Mouse (Mus musculus) ES-Bruce4 (cell line): ENCODE results near the gene Spz1. TPM values are rescaled to one million over a fixed set of nuclear protein-coding genes. Genes with fewer than 3 reads are reported as not detected.

ENCODE experiments used
- H3K27ac ChIP-seq: 2 replicates; pipeline ENCODE4 v1.5.1; 2012; ENCODE audit warnings: low read length, inconsistent platforms; ENCODE audit not compliant: insufficient read depth
- H3K27me3 ChIP-seq: 2 replicates; pipeline ENCODE4 v1.6.1; 2012; ENCODE audit warnings: mild to moderate bottlenecking, low read length, inconsistent platforms; ENCODE audit not compliant: control insufficient read depth, poor library complexity, insufficient read depth, severe bottlenecking
- H3K36me3 ChIP-seq: 2 replicates; pipeline ENCODE4 v1.6.1; 2012; ENCODE audit warnings: inconsistent platforms, mild to moderate bottlenecking, low read length, moderate library complexity; ENCODE audit not compliant: control insufficient read depth, poor library complexity, insufficient read depth, severe bottlenecking
- H3K4me1 ChIP-seq: one replicate; pipeline ENCODE4 v1.8.1; 2011; ENCODE audit warnings: low read length; ENCODE audit not compliant: control insufficient read depth, insufficient read depth
- H3K4me3 ChIP-seq: 2 replicates; pipeline ENCODE4 v1.5.1; 2011; ENCODE audit warnings: low read depth, mild to moderate bottlenecking, low read length
- H3K9ac ChIP-seq: 2 replicates; pipeline ENCODE4 v1.6.1; 2012; ENCODE audit warnings: low read depth, mild to moderate bottlenecking, inconsistent platforms; ENCODE audit not compliant: poor library complexity, severe bottlenecking
- H3K9me3 ChIP-seq: replicated peaks from 2 replicates; pipeline ENCODE4 v1.6.1; 2012; ENCODE audit warnings: mild to moderate bottlenecking, low read length, inconsistent platforms; ENCODE audit not compliant: control insufficient read depth, poor library complexity, insufficient read depth, severe bottlenecking
- CTCF ChIP-seq: IDR thresholded peaks from one replicate; pipeline ENCODE4 v1.8.1; 2011; ENCODE audit warnings: low read depth, low read length
- EP300 ChIP-seq: IDR thresholded peaks from 2 replicates; pipeline ENCODE4 v1.6.1; 2011; ENCODE audit warnings: low read depth, low read length; ENCODE audit not compliant: insufficient read depth
- POLR2A ChIP-seq: IDR thresholded peaks from one replicate; pipeline ENCODE4 v1.8.1; 2011; ENCODE audit warnings: low read length; ENCODE audit not compliant: insufficient read depth
- polyA plus RNA-seq: library from polyadenylated mRNA; stranded (reverse); fragments of >200 nt; gene quantifications from 2 replicates; pipeline ENCODE4 v1.2.4, GENCODE M21; 2011; ENCODE audit warnings: low read depth; ENCODE audit not compliant: missing spikeins, insufficient read depth, insufficient read length

Gene Spz1
- polyA plus RNA-seq, 1 experiment, result not detected

- TF ChIP-seq CTCF (no peak), POLR2A (no peak), EP300 (no peak)
- H3K27ac ChIP-seq, result no peak overlapping the region
- H3K9ac ChIP-seq, result no peak overlapping the region
- H3K4me1 ChIP-seq, result no peaks in the 10 kb centered on the region
- H3K36me3 ChIP-seq, result no peaks in the 10 kb centered on the region
- no peaks in the 10 kb centered on the region for H3K9me3 ChIP-seq
- no peaks in the 10 kb centered on the region for H3K27me3 ChIP-seq
- H3K4me3 ChIP-seq, result no peak overlapping the region
These were observed 8.2 kb upstream of the Spz1 start for GRCm38 (mm10) chr13:92584094-92584717.

GRCm38 (mm10) chr13:92580220-92581043 lies 4.5 kb upstream of the Spz1 start:
- Histone ChIP-seq H3K27me3 (no peaks in the 10 kb centered on the region), H3K4me1 (peaks cover 2% of the 10 kb centered on the region), H3K27ac (no peak overlapping the region), H3K9me3 (no peaks in the 10 kb centered on the region), H3K36me3 (no peaks in the 10 kb centered on the region), H3K4me3 (no peak overlapping the region), H3K9ac (no peak overlapping the region)
- TF ChIP-seq CTCF, result peak; percentile 27
- TF ChIP-seq POLR2A, result no peak

- H3K4me3 ChIP-seq, result no peak overlapping the region
- H3K9me3 ChIP-seq, result no peaks in the 10 kb centered on the region
- no peak overlapping the region for H3K9ac ChIP-seq
- TF ChIP-seq CTCF (no peak), EP300 (no peak), POLR2A (no peak)
- H3K36me3 ChIP-seq, result no peaks in the 10 kb centered on the region
- H3K27ac ChIP-seq, result no peak overlapping the region
- H3K4me1 ChIP-seq, result peaks cover 2% of the 10 kb centered on the region
- H3K27me3 ChIP-seq, result no peaks in the 10 kb centered on the region; the same call in 1 of the 2 replicates
These were observed 2.2 kb upstream of the Spz1 start for GRCm38 (mm10) chr13:92578210-92578609.

DNA sequence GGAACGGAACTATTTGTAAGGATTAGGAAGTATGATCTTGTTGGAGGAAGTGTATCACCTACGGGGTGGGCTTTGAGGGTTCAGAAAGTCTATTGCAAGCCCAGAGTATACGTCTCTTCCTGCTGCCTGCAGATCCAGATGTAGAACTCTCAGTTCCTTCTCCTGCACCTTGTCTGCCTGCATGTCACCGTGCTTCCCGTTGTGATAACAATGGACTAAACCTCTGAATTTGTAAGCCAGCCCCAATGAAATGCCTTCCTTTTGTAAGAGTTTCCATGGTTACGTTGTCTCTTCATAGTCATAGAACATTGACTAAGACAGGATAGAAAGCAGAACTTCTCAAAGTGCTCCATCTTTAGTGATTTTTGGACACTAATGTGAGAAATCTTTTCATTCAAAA lies 716 bp upstream of the Spz1 start:
- no peaks in the 10 kb centered on the region for H3K36me3 ChIP-seq
- H3K9me3 ChIP-seq, result no peaks in the 10 kb centered on the region
- H3K4me1 ChIP-seq, result peaks cover 2% of the 10 kb centered on the region
- TF ChIP-seq CTCF, result no peak
- no peak for TF ChIP-seq EP300
- TF ChIP-seq POLR2A, result no peak
- H3K27ac ChIP-seq, result no peak overlapping the region
- no peak overlapping the region for H3K4me3 ChIP-seq
- no peaks in the 10 kb centered on the region; the same call in 1 of the 2 replicates for H3K27me3 ChIP-seq
- H3K9ac ChIP-seq, result no peak overlapping the region

- Histone ChIP-seq H3K4me3 (no peak overlapping the region), H3K9me3 (peaks cover 6% of the 10 kb centered on the region), H3K9ac (no peak overlapping the region), H3K4me1 (no peaks in the 10 kb centered on the region), H3K36me3 (no peaks in the 10 kb centered on the region), H3K27me3 (no peaks in the 10 kb centered on the region), H3K27ac (no peak overlapping the region)
- TF ChIP-seq POLR2A, result no peak
- TF ChIP-seq CTCF, result no peak
- TF ChIP-seq EP300, result no peak
These were observed 16.5 kb downstream of the Spz1 start for GRCm38 (mm10) chr13:92559429-92559828.

DNA sequence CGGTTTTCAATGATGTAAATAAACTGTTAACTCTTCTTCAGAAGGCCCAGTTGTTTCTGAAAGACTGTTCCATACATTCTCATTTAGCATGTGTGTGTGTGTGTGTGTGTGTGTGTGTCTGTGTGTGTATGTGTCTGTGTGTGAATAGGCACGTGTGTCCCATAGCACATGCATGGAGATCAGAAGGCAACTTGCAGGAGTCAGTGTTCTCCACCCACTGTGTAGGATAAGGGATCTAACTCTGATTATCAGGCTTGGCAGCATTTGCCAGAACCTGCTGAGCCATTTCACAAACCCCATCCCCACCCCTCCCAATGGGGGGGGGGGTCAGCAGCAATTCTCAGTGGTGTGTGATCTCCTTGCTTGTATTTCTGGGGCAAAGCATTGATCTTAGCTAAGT lies 18.7 kb downstream of the Spz1 start:
- H3K27me3 ChIP-seq, result no peaks in the 10 kb centered on the region
- H3K4me1 ChIP-seq, result no peaks in the 10 kb centered on the region
- H3K9ac ChIP-seq, result no peak overlapping the region
- H3K4me3 ChIP-seq, result no peak overlapping the region
- H3K36me3 ChIP-seq, result no peaks in the 10 kb centered on the region
- H3K9me3 ChIP-seq, result peaks cover 27% of the 10 kb centered on the region
- TF ChIP-seq EP300 (no peak), POLR2A (no peak), CTCF (no peak)
- no peak overlapping the region for H3K27ac ChIP-seq
